Mouse (Mus musculus) kidney, embryonic 14.5 days (tissue): ENCODE data around the gene Bche. TPM values are rescaled to one million over a fixed set of nuclear protein-coding genes. Genes with fewer than 3 reads are reported as not detected.

ENCODE experiments used
- ATAC-seq: fragments of 200-750 bp; cut with Nextera tagmentation; 2 replicates; pipeline ENCODE4 v1.8.0; 2017; ENCODE audit warnings: moderate number of reproducible peaks, mild to moderate bottlenecking, moderate TSS enrichment, moderate library complexity; ENCODE audit not compliant: low FRiP score, low TSS enrichment
- H3K27ac ChIP-seq: fragments of 300-500 bp; sonication (generic); 2 replicates; pipeline ENCODE4 v1.5.1; 2014; ENCODE audit warnings: low read depth, mild to moderate bottlenecking, low read length, moderate library complexity, mixed read lengths
- H3K27me3 ChIP-seq: fragments of 300-500 bp; sonication (generic); 2 replicates; pipeline ENCODE4 v1.6.1; 2014; ENCODE audit warnings: mild to moderate bottlenecking, low read length; ENCODE audit not compliant: control insufficient read depth, insufficient read depth
- H3K36me3 ChIP-seq: fragments of 300-500 bp; sonication (generic); 2 replicates; pipeline ENCODE4 v1.6.1; 2014; ENCODE audit warnings: low read length, mixed read lengths; ENCODE audit not compliant: control insufficient read depth, insufficient read depth
- H3K4me1 ChIP-seq: fragments of 300-500 bp; sonication (generic); 2 replicates; pipeline ENCODE4 v1.6.1; 2014; ENCODE audit warnings: low read length, mixed read lengths; ENCODE audit not compliant: control insufficient read depth, insufficient read depth
- H3K4me2 ChIP-seq: fragments of 300-500 bp; sonication (generic); replicated peaks from 2 replicates; pipeline ENCODE4 v1.6.1; 2014; ENCODE audit warnings: low read depth, mild to moderate bottlenecking, low read length
- H3K4me3 ChIP-seq: fragments of 300-500 bp; sonication (generic); 2 replicates; pipeline ENCODE4 v1.5.1; 2014; ENCODE audit warnings: mild to moderate bottlenecking, low read length
- H3K9ac ChIP-seq: fragments of 300-500 bp; sonication (generic); 2 replicates; pipeline ENCODE4 v1.6.1; 2014; ENCODE audit warnings: low read depth, mild to moderate bottlenecking, low read length, moderate library complexity
- H3K9me3 ChIP-seq: fragments of 300-500 bp; sonication (generic); 2 replicates; pipeline ENCODE4 v1.6.1; 2016; ENCODE audit warnings: low read length; ENCODE audit not compliant: control insufficient read depth
- WGBS: fragments of 180-500 bp; shearing (Covaris S2); extraction: QIAGEN DNeasy Blood & Tissue Kit; methylation state at CpG from one replicate; pipeline ENCODE4 v1.1.7; 2014; 5-methylcytosine and 5-hydroxymethylcytosine counted together
- polyA plus RNA-seq: library from polyadenylated mRNA; unstranded; fragments of >200 nt; fragmentation: Nextera tagmentation; extraction: Ambion mirVana; gene quantifications from 2 replicates; pipeline ENCODE4 v1.2.1, GENCODE M21; 2014

The Bche gene
- polyA plus RNA-seq, result 2.2 and 4.2 TPM in 2 replicates

DNA sequence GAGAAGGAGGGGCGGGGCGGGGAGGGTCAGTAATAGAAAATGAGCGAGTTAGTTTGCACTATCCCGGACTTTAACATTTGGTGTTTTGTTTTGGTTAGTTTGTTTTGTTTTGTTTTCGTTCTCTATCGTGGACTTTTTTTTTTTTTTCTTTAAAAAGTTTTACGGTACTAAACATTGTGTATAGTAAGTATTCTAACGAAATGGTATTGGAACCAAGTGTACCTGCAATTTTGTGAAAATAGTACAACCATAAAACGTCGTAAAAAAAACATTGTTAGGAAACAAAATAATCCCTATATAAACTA lies at the start of gene Bche:
Bche (minus strand) TSS at position 6 of the 305 bp plus-strand sequence.
- Histone ChIP-seq H3K4me3 (peak within 1 kb of the TSS; percentile 44), H3K4me1 (no peaks in the 10 kb centered on the region), H3K27me3 (no peaks in the 10 kb centered on the region), H3K36me3 (no peaks in the 10 kb centered on the region), H3K4me2 (peak within 1 kb of the TSS; percentile 58), H3K9me3 (no peaks in the 10 kb centered on the region), H3K27ac (no peak within 1 kb of the TSS), H3K9ac (peak within 1 kb of the TSS; percentile 35; the same call in 1 of the 2 replicates)
- WGBS, result 11% methylated on average over 10 of the region's 10 CpGs
- ATAC-seq, result no peak

DNA sequence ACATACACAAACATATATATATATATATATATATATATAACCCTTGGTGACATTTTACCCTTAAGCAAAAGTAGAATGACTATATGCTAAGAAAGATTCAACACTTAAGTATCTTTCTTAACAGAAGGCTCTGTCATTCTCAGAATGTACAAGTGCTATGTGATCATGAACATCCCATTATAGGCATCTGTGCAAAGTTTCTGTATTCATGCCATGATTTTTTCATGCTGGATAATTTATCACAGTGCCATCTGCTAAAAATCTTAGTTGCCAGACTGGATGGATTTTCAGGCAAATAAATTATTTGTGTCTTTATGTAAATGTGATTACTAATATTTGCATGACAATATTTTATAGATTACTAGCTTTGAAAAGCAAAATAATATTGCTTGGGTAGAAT lies 33.8 kb upstream of the Bche start:
- Histone ChIP-seq H3K4me2 (no peak overlapping the region), H3K27me3 (no peaks in the 10 kb centered on the region), H3K4me3 (no peak overlapping the region), H3K36me3 (no peaks in the 10 kb centered on the region), H3K9ac (no peak overlapping the region), H3K4me1 (no peaks in the 10 kb centered on the region), H3K9me3 (no peaks in the 10 kb centered on the region), H3K27ac (no peak overlapping the region)
- ATAC-seq, result no peak

DNA sequence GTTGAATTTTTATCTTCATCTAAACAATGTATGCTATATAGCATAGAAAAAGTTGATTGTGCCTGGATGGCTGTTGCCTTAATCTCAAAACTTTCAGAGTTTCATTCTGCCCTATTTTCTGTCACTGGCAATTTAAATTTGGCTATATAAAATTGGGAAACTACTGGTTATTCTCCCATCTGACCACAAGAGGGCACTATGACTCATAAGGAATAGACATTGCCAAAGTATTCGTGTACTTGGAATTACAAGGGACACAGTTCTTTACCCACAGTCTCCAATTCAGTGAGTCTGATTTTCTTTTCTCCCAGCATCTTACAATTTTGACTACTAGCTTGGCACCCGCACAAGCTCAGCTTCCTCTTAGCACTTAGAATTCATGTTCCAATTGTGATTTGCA lies 23.5 kb upstream of the Bche start:
- H3K4me1 ChIP-seq, result no peaks in the 10 kb centered on the region
- no peak overlapping the region for H3K4me2 ChIP-seq
- no peak overlapping the region for H3K27ac ChIP-seq
- no peaks in the 10 kb centered on the region for H3K9me3 ChIP-seq
- ATAC-seq, result no peak
- H3K27me3 ChIP-seq, result no peaks in the 10 kb centered on the region
- H3K4me3 ChIP-seq, result no peak overlapping the region
- no peaks in the 10 kb centered on the region for H3K36me3 ChIP-seq
- 38% methylated on average over 2 of the region's 2 CpGs for WGBS
- H3K9ac ChIP-seq, result no peak overlapping the region

DNA sequence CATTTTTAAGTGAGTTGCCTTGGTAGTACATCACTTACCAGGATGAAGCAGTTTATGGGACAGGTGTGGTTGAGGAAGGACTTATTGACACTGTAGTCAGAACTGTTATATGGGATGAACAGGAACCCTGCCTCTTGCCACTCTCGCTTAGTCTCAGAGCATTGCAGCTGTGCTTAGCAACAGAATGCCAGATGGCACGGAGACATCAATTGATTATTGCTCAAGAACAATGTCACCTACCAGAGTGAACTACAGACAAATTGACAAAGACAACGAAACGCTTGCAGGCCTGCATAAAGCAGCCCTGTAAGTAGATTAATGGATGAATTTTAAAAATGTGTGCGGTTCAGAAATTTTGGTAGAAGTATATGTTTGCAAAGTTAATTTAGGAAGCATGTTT lies 21.3 kb upstream of the Bche start:
- Histone ChIP-seq H3K4me3 (no peak overlapping the region), H3K4me2 (no peak overlapping the region), H3K9ac (no peak overlapping the region), H3K27ac (no peak overlapping the region), H3K9me3 (no peaks in the 10 kb centered on the region), H3K36me3 (no peaks in the 10 kb centered on the region), H3K4me1 (no peaks in the 10 kb centered on the region), H3K27me3 (no peaks in the 10 kb centered on the region)
- WGBS, result 81% methylated on average over 5 of the region's 5 CpGs
- ATAC-seq, result no peak

DNA sequence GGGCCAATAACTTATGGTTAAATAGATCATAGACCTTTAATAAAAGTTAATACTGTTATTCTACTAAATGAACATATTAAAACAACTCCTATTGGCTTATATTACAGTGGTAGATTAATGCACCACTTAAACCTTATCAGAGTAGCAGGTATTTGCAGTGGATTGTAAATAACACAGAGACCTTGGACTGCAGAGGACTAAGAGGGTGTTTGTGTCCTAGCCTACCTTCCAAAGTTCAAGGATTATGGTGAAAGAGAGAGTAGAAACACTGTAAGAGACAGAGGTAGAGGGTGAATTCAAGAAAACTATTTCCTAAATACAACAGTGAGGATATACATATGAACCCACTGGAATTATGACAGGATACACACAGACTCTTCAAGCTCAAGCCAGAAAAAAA lies 17.5 kb upstream of the Bche start:
- H3K4me2 ChIP-seq, result no peak overlapping the region
- no peaks in the 10 kb centered on the region for H3K4me1 ChIP-seq
- H3K27ac ChIP-seq, result no peak overlapping the region
- no peaks in the 10 kb centered on the region for H3K9me3 ChIP-seq
- no peak overlapping the region for H3K9ac ChIP-seq
- H3K4me3 ChIP-seq, result no peak overlapping the region
- ATAC-seq, result no peak
- no peaks in the 10 kb centered on the region for H3K36me3 ChIP-seq
- H3K27me3 ChIP-seq, result no peaks in the 10 kb centered on the region

DNA sequence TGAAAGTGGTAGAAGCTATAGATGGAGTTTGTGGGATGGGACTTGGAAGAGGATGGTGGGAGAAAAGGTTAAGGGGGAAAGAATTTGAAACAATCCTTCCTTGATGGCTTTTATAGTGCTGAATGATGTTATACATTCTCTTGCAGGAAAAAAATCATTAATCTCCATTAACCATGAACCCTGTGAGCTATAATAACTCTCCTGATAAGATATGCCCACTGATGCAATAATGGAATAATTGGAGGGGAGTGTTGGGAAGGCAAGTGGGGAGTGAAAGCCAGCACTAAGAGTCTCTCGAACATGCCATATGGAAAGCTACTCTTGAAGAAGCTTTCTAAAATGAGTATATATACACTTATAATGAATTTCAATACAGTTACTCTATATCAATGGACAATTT lies 16.7 kb upstream of the Bche start:
- no peak overlapping the region for H3K9ac ChIP-seq
- no peak overlapping the region for H3K4me3 ChIP-seq
- no peak overlapping the region for H3K4me2 ChIP-seq
- H3K4me1 ChIP-seq, result no peaks in the 10 kb centered on the region
- no peak for ATAC-seq
- H3K9me3 ChIP-seq, result no peaks in the 10 kb centered on the region
- H3K27ac ChIP-seq, result no peak overlapping the region
- H3K36me3 ChIP-seq, result no peaks in the 10 kb centered on the region
- 90% methylated on average over 1 of the region's 1 CpGs for WGBS
- H3K27me3 ChIP-seq, result no peaks in the 10 kb centered on the region

DNA sequence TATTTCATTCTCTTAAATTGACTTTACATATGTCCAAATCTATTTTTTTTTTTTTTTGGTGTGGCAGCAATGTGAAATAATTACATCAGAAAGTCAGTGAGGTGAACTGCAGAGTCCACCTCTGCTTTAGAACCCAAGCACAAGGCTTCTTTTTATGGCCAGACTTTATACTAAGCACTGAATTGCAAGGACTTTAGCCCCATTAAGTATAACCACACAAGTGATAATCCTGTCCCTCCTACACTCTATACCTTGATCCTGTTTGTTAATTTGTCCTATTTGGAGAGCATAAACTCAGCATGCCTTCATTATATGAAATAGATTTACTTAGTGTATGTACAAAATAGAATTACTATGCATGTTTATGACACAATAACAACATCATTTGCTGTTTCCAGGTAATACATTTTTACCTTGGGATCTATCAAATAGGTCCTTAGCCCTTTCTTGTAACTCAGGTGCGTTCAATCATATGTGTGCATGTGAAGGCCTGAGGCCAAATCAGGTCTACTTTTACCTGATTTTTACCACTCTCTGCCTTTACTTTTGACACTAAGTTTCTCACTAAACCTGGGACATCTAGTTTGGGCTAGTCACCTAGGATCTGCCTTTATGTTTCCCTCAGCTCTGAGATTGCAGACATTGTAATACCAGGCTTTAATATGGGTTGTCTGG lies 9.5 kb upstream of the Bche start:
- ATAC-seq, result no peak
- H3K9ac ChIP-seq, result no peak overlapping the region
- no peak overlapping the region for H3K4me3 ChIP-seq
- 92% methylated on average over 1 of the region's 1 CpGs for WGBS
- H3K4me1 ChIP-seq, result no peaks in the 10 kb centered on the region
- no peaks in the 10 kb centered on the region for H3K36me3 ChIP-seq
- H3K4me2 ChIP-seq, result no peak overlapping the region
- no peaks in the 10 kb centered on the region for H3K9me3 ChIP-seq
- H3K27ac ChIP-seq, result no peak overlapping the region
- no peaks in the 10 kb centered on the region for H3K27me3 ChIP-seq

DNA sequence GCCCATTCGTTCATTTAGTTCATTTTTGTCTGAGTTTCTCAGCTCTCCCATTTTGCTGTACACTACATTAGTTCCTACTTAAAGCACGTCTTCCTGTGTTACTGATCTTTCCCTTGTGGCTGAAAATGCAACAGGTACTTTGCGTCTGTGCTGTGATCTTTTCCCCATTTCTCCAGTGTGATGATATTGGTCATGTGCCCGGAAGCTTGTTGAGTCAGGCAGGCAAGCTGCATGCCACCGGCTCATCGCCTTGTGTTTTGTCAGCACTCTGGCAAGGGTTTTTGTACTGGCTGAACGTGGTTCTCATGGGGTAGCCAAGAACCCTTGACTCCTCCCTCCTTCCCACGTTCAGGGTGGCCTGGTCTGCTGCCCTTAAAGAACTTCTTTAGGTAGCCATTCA lies 1.7 kb upstream of the Bche start:
- WGBS, result 80% methylated on average over 8 of the region's 8 CpGs
- ATAC-seq, result no peak

DNA sequence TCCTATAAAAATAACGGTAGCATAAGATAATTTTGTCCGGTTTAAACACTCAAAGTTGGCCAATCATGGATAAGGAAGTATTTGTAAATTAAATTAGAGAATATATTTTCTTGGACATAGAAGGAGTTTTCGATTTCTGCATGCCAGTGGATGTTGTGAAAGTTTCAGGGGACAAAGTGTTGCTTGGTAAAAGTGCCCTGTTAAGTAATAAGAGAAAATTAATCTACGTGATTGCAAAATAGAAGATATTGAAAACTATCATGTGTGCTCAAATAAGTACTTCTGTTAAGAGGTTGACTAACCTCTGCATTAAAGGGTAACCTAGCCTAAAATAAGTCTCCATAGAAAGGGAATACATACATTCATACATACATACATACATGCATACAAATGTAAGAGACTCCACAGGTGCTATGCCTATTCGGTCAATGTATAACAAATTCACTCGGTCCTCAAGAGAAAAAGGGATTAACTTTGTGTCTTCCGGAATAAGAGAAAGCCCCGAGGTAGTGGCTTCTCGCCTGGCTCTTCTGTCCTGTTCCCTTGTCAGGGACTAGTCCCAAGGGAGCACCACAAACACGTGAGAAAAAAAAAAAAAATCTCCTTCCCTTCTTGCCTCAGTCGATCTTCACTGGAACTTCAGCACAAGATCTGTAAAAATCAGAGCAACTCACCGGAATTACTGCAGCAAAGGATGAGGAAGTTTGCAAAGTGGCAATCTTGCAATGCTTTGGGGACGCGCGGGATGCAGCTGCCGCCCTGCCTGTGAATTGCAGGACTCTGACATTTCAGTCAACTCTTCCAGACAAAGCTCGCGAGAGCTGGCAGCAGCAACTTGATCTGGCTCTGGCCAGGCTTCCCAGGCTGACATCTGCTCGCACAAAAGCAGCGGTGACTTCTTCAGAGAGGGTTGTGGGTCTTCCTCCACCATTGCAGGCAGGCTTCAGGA lies 480 bp downstream of the Bche start:
- Histone ChIP-seq H3K9me3 (no peaks in the 10 kb centered on the region), H3K36me3 (no peaks in the 10 kb centered on the region), H3K4me2 (peak overlapping the region; percentile 58), H3K27me3 (no peaks in the 10 kb centered on the region), H3K9ac (peak overlapping the region; percentile 35; the same call in 1 of the 2 replicates), H3K27ac (no peak overlapping the region), H3K4me1 (no peaks in the 10 kb centered on the region), H3K4me3 (peak overlapping the region; percentile 44)
- peak; percentile 97 for ATAC-seq
- 20% methylated on average over 20 of the region's 20 CpGs for WGBS

More for the DNA sequence above, 1.7 kb upstream of the Bche start:
- no peak overlapping the region for H3K9ac ChIP-seq
- H3K9me3 ChIP-seq, result no peaks in the 10 kb centered on the region
- H3K36me3 ChIP-seq, result no peaks in the 10 kb centered on the region
- H3K4me2 ChIP-seq, result no peak overlapping the region
- no peaks in the 10 kb centered on the region for H3K27me3 ChIP-seq
- H3K27ac ChIP-seq, result no peak overlapping the region
- no peaks in the 10 kb centered on the region for H3K4me1 ChIP-seq
- no peak overlapping the region for H3K4me3 ChIP-seq
